Mouse (Mus musculus) brown adipose tissue, adult 24 weeks (tissue): Measurements from ENCODE around the gene D030056L22Rik. TPM values are rescaled to one million over a fixed set of nuclear protein-coding genes. Genes with fewer than 3 reads are reported as not detected.
"Not testable (repeated sequence)": the region's sequence is repeated elsewhere in the genome, so short reads cannot be mapped to it uniquely, and the experiment has no call there.

ENCODE experiments used
- H3K27ac ChIP-seq: fragments of 200-500 bp; replicated peaks from 2 replicates; pipeline ENCODE4 v1.5.1; 2012; ENCODE audit warnings: low read depth, mild to moderate bottlenecking, low read length
- H3K4me1 ChIP-seq: fragments of 200-500 bp; 2 replicates; pipeline ENCODE4 v1.6.1; 2012; ENCODE audit warnings: low read length, mixed read lengths; ENCODE audit not compliant: control insufficient read depth, insufficient read depth, insufficient read length
- H3K4me3 ChIP-seq: fragments of 200-500 bp; 2 replicates; pipeline ENCODE4 v1.5.1; 2012; ENCODE audit warnings: low read depth, mild to moderate bottlenecking, low read length, moderate library complexity; ENCODE audit not compliant: insufficient read depth
- polyA plus RNA-seq: library from polyadenylated mRNA; stranded (reverse); fragments of >200 nt; gene quantifications from 2 replicates; pipeline ENCODE4 v1.2.4, GENCODE M21; 2012; ENCODE audit not compliant: missing spikeins, insufficient read depth, insufficient read length

D030056L22Rik gene
- polyA plus RNA-seq, 1 experiment = 8.0 TPM

GRCm38 (mm10) chr19:18711589-18711988 is 1.4 kb upstream of the D030056L22Rik start:
- H3K27ac ChIP-seq = no peak overlapping the region
- H3K4me3 ChIP-seq = no peak overlapping the region
- H3K4me1 ChIP-seq = peaks cover 2% of the 10 kb centered on the region; the same call in 1 of the 2 replicates

- H3K27ac ChIP-seq = peak overlapping the region; percentile 72
- H3K4me1 ChIP-seq = peaks cover 2% of the 10 kb centered on the region; the same call in 1 of the 2 replicates
- peak overlapping the region; percentile 75 for H3K4me3 ChIP-seq
Measured at GRCm38 (mm10) chr19:18712153-18712865, 684 bp upstream of the D030056L22Rik start.

DNA sequence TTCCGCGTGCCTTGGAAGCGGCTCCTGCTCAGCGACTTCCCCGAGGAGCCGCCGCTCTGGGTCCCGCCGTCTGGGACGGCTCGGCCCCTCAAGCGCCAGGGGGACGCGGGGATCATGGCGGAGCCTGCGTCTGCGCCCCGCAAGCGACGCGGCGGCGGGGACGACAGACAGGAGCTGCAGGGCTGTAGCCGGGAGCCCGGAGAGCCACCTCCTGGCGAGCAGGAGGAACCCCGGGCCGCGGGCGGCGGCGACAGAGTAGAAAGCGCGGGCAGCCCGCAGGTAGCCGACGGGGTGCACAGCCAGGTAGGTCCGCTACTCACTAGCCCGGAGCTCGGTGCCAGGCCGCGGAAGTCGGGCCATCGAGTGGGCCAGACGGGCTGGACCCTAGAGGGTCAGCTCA is 364 bp downstream of the D030056L22Rik start:
- peak overlapping the region; percentile 75 for H3K4me3 ChIP-seq
- not testable (repeated sequence) for H3K4me1 ChIP-seq, H3K27ac ChIP-seq

GRCm38 (mm10) chr19:18716374-18716773 is 3.4 kb downstream of the D030056L22Rik start:
- Histone ChIP-seq H3K4me1 (peaks cover 2% of the 10 kb centered on the region; the same call in 1 of the 2 replicates), H3K4me3 (no peak overlapping the region), H3K27ac (no peak overlapping the region)

- Histone ChIP-seq H3K4me1 (no peaks in the 10 kb centered on the region), H3K27ac (no peak overlapping the region), H3K4me3 (no peak overlapping the region)
Measured at GRCm38 (mm10) chr19:18720337-18720736, 7.3 kb downstream of the D030056L22Rik start.

GRCm38 (mm10) chr19:18725186-18725585 is 12.2 kb downstream of the D030056L22Rik start:
- no peak overlapping the region for H3K27ac ChIP-seq
- no peak overlapping the region for H3K4me3 ChIP-seq
- no peaks in the 10 kb centered on the region for H3K4me1 ChIP-seq

DNA sequence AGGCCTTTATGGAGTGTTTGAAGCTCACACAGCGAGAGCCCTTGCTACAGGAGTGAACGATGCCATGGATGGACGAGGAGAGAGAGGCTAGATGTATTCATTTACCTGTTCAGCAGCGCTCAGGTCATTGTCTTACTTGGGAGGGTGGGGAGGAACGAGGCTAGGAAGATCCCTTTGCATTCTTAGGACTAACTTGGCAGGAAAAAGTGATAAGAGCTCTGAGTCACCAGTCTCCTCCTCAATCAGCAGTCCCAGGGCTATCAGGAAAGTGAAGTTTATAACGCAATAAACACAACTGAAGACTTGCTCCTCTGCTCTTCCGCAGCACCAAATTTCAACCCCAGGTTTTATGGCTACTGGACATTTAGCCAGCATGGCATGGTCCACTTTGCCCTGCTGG is 17.3 kb downstream of the D030056L22Rik start:
- Histone ChIP-seq H3K4me1 (no peaks in the 10 kb centered on the region), H3K27ac (no peak overlapping the region), H3K4me3 (no peak overlapping the region)

GRCm38 (mm10) chr19:18731077-18731476 is 18.1 kb downstream of the D030056L22Rik start:
- Histone ChIP-seq H3K4me1 (no peaks in the 10 kb centered on the region), H3K27ac (no peak overlapping the region), H3K4me3 (no peak overlapping the region)

- Histone ChIP-seq H3K4me3 (no peak overlapping the region), H3K27ac (no peak overlapping the region), H3K4me1 (no peaks in the 10 kb centered on the region)
Measured at GRCm38 (mm10) chr19:18735901-18736300, 22.9 kb downstream of the D030056L22Rik start.

- H3K27ac ChIP-seq = no peak overlapping the region
- H3K4me1 ChIP-seq = no peaks in the 10 kb centered on the region
- no peak overlapping the region for H3K4me3 ChIP-seq
Measured at GRCm38 (mm10) chr19:18739146-18739545, 26.2 kb downstream of the D030056L22Rik start.

GRCm38 (mm10) chr19:18743946-18744345 is 31.0 kb downstream of the D030056L22Rik start:
- Histone ChIP-seq H3K27ac (no peak overlapping the region), H3K4me1 (no peaks in the 10 kb centered on the region), H3K4me3 (no peak overlapping the region)

DNA sequence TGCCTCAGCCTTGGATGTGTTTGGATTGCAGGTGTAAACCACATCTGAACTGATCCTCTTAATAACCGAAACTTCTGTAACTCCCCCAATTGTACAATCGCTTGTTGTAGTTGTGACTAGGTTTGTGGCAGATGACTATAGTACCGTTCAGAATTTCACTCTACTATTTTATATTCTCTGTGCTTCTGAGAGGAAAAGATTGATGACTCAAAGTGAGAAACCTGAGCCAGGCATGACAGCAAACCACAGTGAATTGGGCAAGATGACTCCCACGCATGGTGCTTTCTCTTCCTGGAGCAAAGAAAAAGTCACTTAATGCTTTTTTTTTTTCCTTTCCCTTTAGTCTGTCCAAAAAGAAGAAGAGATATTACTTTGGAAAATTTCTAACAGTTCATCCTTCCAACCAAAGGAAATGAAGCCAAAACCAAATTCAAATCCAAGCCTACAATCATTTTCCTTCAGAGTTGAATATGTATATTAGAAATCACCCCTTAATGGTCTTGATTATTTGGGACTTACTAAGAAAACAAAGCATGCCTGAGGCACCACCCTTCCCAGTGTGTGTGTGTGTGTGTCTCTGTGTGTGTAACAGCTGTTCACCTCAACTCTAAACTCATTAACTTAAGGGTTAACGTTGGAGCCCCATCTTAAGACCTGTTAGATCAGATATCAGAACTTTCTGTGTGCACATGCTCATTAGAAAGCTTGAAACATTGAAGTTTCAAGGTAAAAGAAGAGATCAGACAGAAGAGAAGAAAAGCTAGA is 33.8 kb downstream of the D030056L22Rik start:
- Histone ChIP-seq H3K4me3 (no peak overlapping the region), H3K27ac (no peak overlapping the region), H3K4me1 (no peaks in the 10 kb centered on the region)

DNA sequence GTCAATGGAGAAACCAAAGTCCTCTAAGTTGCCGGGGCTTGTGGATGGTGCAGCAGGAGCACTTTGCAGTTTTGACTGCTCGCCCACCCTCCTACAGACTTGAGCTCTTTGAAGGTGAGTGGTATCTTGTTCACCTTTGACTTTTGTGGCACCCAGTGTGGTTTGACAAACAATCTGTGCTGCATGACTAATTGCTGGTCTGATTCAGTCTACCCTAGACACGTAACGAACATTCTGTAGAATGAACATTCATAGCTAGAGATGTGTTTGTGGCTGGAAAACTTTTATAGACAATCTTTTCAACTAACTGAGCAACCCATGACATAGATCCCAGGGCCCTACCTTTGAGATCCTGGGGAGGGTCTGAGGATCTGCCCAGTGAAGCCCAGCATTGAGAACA is 34.4 kb downstream of the D030056L22Rik start:
- Histone ChIP-seq H3K4me3 (no peak overlapping the region), H3K27ac (no peak overlapping the region)

DNA sequence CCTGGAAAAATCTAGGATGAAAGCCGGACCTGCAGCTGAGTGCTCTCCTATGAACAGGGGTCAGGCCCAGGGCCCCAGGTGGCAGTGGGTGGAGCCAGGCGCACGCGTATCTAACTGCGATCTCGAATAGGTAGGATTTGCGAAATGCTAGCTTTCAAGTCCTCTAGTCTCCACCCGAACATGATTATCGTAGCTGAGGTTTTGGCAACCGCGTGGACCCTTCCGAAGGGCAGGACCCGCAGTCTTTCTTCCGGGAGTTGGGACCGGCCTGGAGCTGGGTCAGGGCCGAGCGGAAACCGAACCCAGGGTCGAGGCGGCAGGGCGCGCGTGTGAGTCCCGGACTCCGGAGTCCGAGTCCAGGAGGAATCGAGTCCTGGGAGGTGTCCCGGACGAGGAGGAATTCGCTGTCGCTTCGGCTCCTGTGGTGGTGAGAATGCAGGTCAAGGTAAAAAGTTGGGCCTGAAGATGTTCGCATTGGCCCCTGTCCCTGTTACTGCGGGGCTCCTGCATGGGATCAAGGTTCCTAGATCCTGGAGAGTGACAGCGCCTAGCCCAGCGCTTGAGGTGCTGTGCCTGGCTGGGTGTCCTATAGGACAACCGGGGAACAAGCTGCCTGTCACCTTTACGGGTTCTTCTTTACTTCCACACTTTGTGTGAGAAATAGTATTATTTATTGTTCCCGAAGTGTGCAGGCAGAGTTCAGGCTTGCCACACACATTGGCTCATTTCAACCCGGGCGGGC is 36.8 kb downstream of the D030056L22Rik start, which contains the start of gene Trpm6:
Gene Trpm6 (plus strand): TSS at position 386 of the 742 bp plus-strand sequence.
- no peak within 1 kb of the TSS for H3K27ac ChIP-seq
- H3K4me3 ChIP-seq = peak within 1 kb of the TSS; percentile 37

More for the DNA sequence above, 34.4 kb downstream of the D030056L22Rik start:
- H3K4me1 ChIP-seq = no peaks in the 10 kb centered on the region

GRCm38 (mm10) chr19:18757191-18757590 is 44.2 kb downstream of the D030056L22Rik start:
- Histone ChIP-seq H3K27ac (no peak overlapping the region), H3K4me3 (no peak overlapping the region), H3K4me1 (no peaks in the 10 kb centered on the region)

More for the DNA sequence above, 36.8 kb downstream of the D030056L22Rik start, which contains the start of gene Trpm6:
- no peaks in the 10 kb centered on the region for H3K4me1 ChIP-seq
